Mouse (Mus musculus): ENCODE measurements at regions not wholly inside any gene's neighbourhood (a gene's known extent, or its start where the extent isn't known, plus 50 kb on each side); places are given as distances from the start of the nearest gene placed in this dataset.

DNA sequence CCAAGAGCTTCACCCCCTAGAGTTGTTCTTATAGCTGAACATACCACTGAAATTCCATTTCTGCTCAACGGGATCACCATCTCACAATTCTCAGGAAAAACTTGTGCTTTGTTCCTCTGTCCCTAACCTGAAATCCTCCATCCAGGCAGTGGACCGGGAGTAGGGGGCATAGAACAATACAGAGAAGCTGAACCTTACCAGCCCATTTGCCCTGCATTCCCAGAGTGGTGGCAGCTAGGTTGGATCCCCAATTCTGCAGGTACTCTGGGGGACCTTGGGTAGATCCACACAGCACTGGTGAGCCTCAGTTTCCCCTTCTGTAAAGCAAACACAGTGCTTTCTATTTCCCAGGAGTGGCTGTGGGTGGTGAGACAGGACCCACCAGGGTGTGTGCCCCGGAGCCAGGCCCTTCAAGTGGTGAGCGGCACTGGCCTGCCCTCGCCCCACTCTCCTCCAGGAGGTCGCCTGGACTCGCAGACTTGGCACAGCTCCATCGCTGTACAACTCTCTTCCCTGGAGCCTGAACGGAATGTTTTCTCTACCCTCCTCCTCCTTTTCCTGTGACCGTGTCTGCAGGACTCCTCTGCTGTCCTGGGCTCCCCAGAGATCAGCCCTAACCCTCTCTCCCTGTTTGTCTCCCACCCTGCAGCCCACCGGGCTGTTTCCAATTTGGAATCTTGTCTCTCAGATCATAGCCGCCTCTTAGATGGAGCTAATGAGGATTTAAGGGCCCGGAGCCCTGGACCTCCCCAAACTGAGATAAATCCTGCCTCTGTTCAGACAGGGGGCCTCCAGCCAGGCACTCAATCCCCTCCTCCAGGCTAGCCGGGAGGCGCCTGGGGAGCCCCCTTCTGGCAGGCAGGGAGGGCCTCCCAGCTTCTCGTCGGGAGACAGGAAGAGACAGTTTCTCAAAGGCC lies 52.3 kb upstream of the Cux1 start:
- peak; percentile 83 for DNase-seq

DNA sequence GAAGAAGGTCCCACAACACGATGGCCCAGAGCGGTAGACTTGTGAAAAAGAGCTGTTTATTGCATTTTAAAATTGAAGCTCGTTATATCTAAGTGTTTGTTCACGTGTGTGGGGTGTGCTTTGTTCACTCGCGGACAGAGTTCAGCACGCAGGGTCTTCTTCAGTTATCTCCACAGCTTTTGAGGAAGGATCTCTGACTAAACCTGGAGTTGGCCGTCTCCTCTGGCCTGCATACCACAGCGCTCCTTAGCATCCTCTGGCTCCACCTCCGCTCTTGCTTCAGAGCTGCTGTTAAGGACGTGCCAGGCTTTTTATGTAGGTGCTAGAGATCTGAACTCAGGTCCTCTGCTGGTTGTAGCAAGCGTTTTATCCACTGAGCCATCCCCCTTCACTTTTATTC lies 52.9 kb upstream of the Cux1 start:
- Histone ChIP-seq H3K4me1 (ENCODE audit: insufficient read depth) (peaks cover 7% of the 10 kb centered on the region), H3K27me3 (ENCODE audit: insufficient read depth, low read length) (no peaks in the 10 kb centered on the region), H3K4me2 (peak overlapping the region; percentile 49), H3K27ac (ENCODE audit: low read depth) (peak overlapping the region; percentile 71; the same call in 1 of the 2 replicates), H3K36me3 (ENCODE audit: insufficient read depth) (no peaks in the 10 kb centered on the region), H3K9ac (no peak overlapping the region), H3K4me3 (ENCODE audit: low read depth, low read length) (no peak overlapping the region), H3K9me3 (ENCODE audit: low read depth, low read length) (no peaks in the 10 kb centered on the region)
- 17% methylated on average over 12 of the region's 12 CpGs for WGBS
- no peak for ATAC-seq (ENCODE audit: insufficient read depth)
- no peak for TF ChIP-seq CTCF (IDR thresholded peaks at IDR 0.05; ENCODE audit: low read depth)
- peak; percentile 41 for DNase-seq

More for the DNA sequence above, 52.3 kb upstream of the Cux1 start:
- Histone ChIP-seq H3K9ac (peak overlapping the region; percentile 30), H3K4me1 (ENCODE audit: insufficient read depth) (peaks cover 7% of the 10 kb centered on the region), H3K36me3 (ENCODE audit: insufficient read depth) (no peaks in the 10 kb centered on the region), H3K4me3 (ENCODE audit: low read depth, low read length) (peak overlapping the region; percentile 6; the same call in 1 of the 2 replicates), H3K4me2 (peak overlapping the region; percentile 49), H3K27me3 (ENCODE audit: insufficient read depth, low read length) (no peaks in the 10 kb centered on the region), H3K27ac (ENCODE audit: low read depth) (peak overlapping the region; percentile 71; the same call in 1 of the 2 replicates), H3K9me3 (ENCODE audit: low read depth, low read length) (no peaks in the 10 kb centered on the region)
- 6% methylated on average over 17 of the region's 17 CpGs for WGBS
- ATAC-seq (ENCODE audit: insufficient read depth): peak; percentile 78
- TF ChIP-seq CTCF (IDR thresholded peaks at IDR 0.05; ENCODE audit: low read depth): peak; percentile 61

DNA sequence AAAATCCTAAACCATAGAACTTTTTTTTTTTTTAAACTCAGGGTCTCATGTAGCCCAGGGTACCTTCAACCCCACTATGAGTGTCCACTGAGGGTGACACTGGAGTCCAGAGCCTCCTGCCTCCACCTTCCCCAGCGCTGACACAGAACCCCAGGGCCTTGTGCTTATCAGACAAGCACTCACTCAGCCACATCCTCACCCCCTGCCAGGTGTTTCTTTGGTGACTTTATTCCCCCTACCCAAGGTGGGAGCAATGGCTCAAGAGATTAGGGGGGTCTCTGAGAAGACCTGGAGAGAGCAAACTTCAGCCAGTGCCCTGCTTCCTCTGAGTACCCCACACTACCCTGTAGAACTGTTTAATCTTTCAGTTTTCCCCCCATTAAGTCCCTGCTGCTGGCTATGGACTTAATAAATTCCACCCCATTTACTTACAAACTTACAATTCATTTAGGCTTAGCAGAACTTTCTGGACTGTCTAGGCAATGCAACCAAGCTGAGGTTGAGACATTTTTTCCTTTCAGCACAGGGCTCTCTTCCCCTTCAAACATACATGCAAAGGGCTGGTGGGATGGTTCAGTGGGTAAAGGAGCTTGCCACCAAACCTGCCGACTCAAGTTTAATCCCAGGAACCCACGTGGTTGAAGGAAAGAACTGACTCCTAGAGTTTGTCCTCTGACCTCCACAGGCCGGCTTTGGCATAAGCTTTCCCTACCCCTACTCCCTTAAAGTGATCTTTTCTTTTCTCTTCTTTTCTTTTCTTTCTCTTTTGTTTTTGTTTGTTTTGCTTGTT lies 54.2 kb upstream of the Cux1 start:
- ATAC-seq (ENCODE audit: insufficient read depth) (no peak), DNase-seq (no peak)
- no peak overlapping the region for H3K9ac ChIP-seq
- TF ChIP-seq CTCF (IDR thresholded peaks at IDR 0.05; ENCODE audit: low read depth): no peak
- H3K4me3 ChIP-seq (ENCODE audit: low read depth, low read length): no peak overlapping the region
- no peaks in the 10 kb centered on the region for H3K27me3 ChIP-seq (ENCODE audit: insufficient read depth, low read length)
- peaks cover 7% of the 10 kb centered on the region for H3K4me1 ChIP-seq (ENCODE audit: insufficient read depth)
- no peak overlapping the region for H3K27ac ChIP-seq (ENCODE audit: low read depth)
- 35% methylated on average over 4 of the region's 4 CpGs for WGBS
- H3K9me3 ChIP-seq (ENCODE audit: low read depth, low read length): no peaks in the 10 kb centered on the region
- no peak overlapping the region for H3K4me2 ChIP-seq
- no peaks in the 10 kb centered on the region for H3K36me3 ChIP-seq (ENCODE audit: insufficient read depth)

DNA sequence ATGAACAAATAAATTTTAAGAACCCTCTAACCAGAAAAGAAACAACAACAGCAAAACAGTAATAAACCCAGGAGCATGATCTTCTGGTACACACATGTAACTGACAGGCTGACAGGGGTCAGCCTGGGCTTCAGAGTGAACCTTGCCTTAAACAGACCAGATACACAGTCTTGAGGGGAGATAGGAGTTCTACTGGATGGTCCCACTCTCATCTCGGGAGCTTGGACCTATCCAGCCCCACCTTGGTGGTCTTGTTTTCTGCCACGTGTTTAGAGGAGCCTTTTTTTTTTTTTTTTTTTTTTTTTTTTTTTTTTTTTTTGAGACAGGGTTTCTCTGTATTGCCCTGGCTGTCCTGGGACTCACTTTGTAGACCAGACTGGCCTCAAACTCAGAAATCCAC lies 54.9 kb upstream of the Cux1 start:
- no peak overlapping the region for H3K9ac ChIP-seq
- H3K9me3 ChIP-seq (ENCODE audit: low read depth, low read length): no peaks in the 10 kb centered on the region
- no peaks in the 10 kb centered on the region for H3K36me3 ChIP-seq (ENCODE audit: insufficient read depth)
- peaks cover 7% of the 10 kb centered on the region for H3K4me1 ChIP-seq (ENCODE audit: insufficient read depth)
- H3K27me3 ChIP-seq (ENCODE audit: insufficient read depth, low read length): no peaks in the 10 kb centered on the region
- WGBS: 13% methylated on average over 2 of the region's 2 CpGs
- H3K4me2 ChIP-seq: no peak overlapping the region; the same call in 1 of the 2 replicates
- H3K27ac ChIP-seq (ENCODE audit: low read depth): no peak overlapping the region
- no peak for TF ChIP-seq CTCF (IDR thresholded peaks at IDR 0.05; ENCODE audit: low read depth)
- no peak for DNase-seq
- ATAC-seq (ENCODE audit: insufficient read depth): no peak
- no peak overlapping the region for H3K4me3 ChIP-seq (ENCODE audit: low read depth, low read length)

DNA sequence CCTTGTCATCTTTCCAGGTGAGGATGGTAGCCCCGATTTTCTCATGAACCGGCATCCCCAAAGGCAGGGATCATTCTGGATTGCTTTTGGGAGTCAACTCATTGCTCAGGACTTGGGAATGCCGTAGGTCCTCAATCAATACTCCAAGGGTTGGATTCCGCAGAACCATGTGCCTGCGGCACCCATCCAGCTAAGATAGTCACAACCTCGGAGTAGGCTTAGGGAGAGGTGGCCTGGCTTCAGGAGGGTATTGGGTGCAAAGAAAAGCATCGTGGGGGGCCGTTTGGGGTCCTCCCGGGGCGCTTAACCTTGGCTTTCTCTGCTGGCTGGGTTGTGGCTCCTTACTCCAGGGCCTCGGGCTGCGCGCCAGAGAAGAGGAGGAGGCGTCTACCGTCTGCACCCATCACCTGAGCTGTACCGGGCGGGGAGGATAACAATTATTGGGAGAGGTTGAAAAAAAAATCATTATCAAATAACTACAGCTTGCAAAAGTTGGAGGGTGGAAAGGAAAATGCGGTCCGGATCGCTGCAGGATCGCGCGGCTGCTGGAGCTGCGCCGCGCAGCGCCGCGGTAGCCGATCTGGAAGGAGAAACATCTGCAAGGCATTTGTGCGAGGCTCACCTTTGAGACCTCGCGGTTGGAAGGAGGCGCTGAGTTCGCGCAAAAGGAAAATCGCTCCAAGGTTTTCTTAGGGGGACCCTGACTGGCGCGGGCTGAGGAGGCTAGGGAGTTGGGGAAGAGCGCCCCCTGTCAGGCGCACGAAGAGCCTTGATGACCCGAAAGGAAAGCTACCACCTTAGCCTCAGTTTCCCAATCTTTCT lies 55.6 kb upstream of the Cux1 start:
- H3K27me3 ChIP-seq (ENCODE audit: insufficient read depth, low read length): no peaks in the 10 kb centered on the region
- WGBS: 2% methylated on average over 43 of the region's 43 CpGs
- TF ChIP-seq CTCF (IDR thresholded peaks at IDR 0.05; ENCODE audit: low read depth): peak; percentile 84
- peak; percentile 26; the same call in 1 of the 2 replicates for ATAC-seq (ENCODE audit: insufficient read depth)
- H3K36me3 ChIP-seq (ENCODE audit: insufficient read depth): no peaks in the 10 kb centered on the region
- H3K4me1 ChIP-seq (ENCODE audit: insufficient read depth): peaks cover 7% of the 10 kb centered on the region
- H3K4me2 ChIP-seq: peak overlapping the region; percentile 77
- peak overlapping the region; percentile 43 for H3K9ac ChIP-seq
- peak overlapping the region; percentile 36 for H3K4me3 ChIP-seq (ENCODE audit: low read depth, low read length)
- H3K27ac ChIP-seq (ENCODE audit: low read depth): peak overlapping the region; percentile 5; the same call in 1 of the 2 replicates
- peak; percentile 88 for DNase-seq
- no peaks in the 10 kb centered on the region for H3K9me3 ChIP-seq (ENCODE audit: low read depth, low read length)

DNA sequence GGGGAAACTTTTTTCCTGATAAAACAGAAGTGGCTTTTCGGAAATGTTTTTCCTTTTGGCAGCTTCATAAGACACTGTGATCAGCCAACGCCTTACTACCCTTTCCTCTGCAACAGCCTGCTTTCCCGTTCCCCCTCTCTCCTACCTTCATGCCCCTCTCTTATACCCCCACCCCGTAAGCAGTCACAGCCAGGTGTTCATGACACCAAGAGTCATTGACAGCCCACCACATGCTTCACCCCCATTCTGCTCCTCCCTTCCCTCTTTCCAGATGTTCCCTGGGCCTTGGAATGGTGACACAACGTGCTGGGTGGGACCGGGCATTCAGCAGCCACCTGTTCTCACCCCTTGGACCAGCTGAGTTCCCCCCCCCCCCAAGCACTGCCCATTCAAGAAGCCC lies 56.5 kb upstream of the Cux1 start:
- Histone ChIP-seq H3K27ac (ENCODE audit: low read depth) (no peak overlapping the region), H3K36me3 (ENCODE audit: insufficient read depth) (no peaks in the 10 kb centered on the region), H3K4me3 (ENCODE audit: low read depth, low read length) (no peak overlapping the region), H3K4me1 (ENCODE audit: insufficient read depth) (peaks cover 7% of the 10 kb centered on the region), H3K27me3 (ENCODE audit: insufficient read depth, low read length) (no peaks in the 10 kb centered on the region), H3K9me3 (ENCODE audit: low read depth, low read length) (no peaks in the 10 kb centered on the region), H3K4me2 (no peak overlapping the region), H3K9ac (no peak overlapping the region)
- DNase-seq: no peak
- no peak for ATAC-seq (ENCODE audit: insufficient read depth)
- no peak for TF ChIP-seq CTCF (IDR thresholded peaks at IDR 0.05; ENCODE audit: low read depth)
- 34% methylated on average over 6 of the region's 6 CpGs for WGBS

All from lung, embryonic 14.5 days (tissue).